Mouse (Mus musculus) intestine, embryonic 16.5 days (tissue): ENCODE results near the gene Vps8. TPM values are rescaled to one million over a fixed set of nuclear protein-coding genes. Genes with fewer than 3 reads are reported as not detected.

Source experiments
- ATAC-seq: fragments of 200-750 bp; cut with Nextera tagmentation; 2 replicates; pipeline ENCODE4 v1.8.0; 2017; ENCODE audit warnings: moderate TSS enrichment, moderate library complexity
- H3K27ac ChIP-seq: fragments of 300-500 bp; sonication (generic); 2 replicates; pipeline ENCODE4 v1.5.1; 2014; ENCODE audit warnings: mild to moderate bottlenecking, low read length
- H3K27me3 ChIP-seq: fragments of 300-500 bp; sonication (generic); replicated peaks from 2 replicates; pipeline ENCODE4 v1.6.1; 2014; ENCODE audit warnings: low read length, control low read depth, mixed read lengths; ENCODE audit not compliant: control insufficient read depth, insufficient read depth
- H3K36me3 ChIP-seq: fragments of 300-500 bp; sonication (generic); 2 replicates; pipeline ENCODE4 v1.6.1; 2014; ENCODE audit warnings: low read length, control low read depth; ENCODE audit not compliant: control insufficient read depth, insufficient read depth
- H3K4me1 ChIP-seq: fragments of 300-500 bp; sonication (generic); 2 replicates; pipeline ENCODE4 v1.6.1; 2014; ENCODE audit warnings: low read length, control low read depth, mixed read lengths; ENCODE audit not compliant: control insufficient read depth, insufficient read depth
- H3K4me2 ChIP-seq: fragments of 300-500 bp; sonication (generic); 2 replicates; pipeline ENCODE4 v1.6.1; 2014; ENCODE audit warnings: low read depth, low read length, control low read depth
- H3K4me3 ChIP-seq: fragments of 300-500 bp; sonication (generic); 2 replicates; pipeline ENCODE4 v1.5.1; 2014; ENCODE audit warnings: mild to moderate bottlenecking, low read length
- H3K9ac ChIP-seq: fragments of 300-500 bp; sonication (generic); 2 replicates; pipeline ENCODE4 v1.6.1; 2014; ENCODE audit warnings: low read depth, low read length
- H3K9me3 ChIP-seq: fragments of 300-500 bp; sonication (generic); 2 replicates; pipeline ENCODE4 v1.6.1; 2016; ENCODE audit warnings: low read length, control low read depth; ENCODE audit not compliant: control insufficient read depth
- WGBS: fragments of 180-500 bp; shearing (Covaris S2); extraction: QIAGEN DNeasy Blood & Tissue Kit; methylation state at CpG from one replicate; pipeline ENCODE4 v1.1.7; 2014; 5-methylcytosine and 5-hydroxymethylcytosine counted together
- polyA plus RNA-seq: library from polyadenylated mRNA; unstranded; fragments of >200 nt; fragmentation: Nextera tagmentation; extraction: Ambion mirVana; gene quantifications from 2 replicates; pipeline ENCODE4 v1.2.1, GENCODE M21; 2015

Gene Vps8
- polyA plus RNA-seq, 1 experiment from 2014 or later: 16.6 TPM

GRCm38 (mm10) chr16:21644574-21644973 is 221.7 kb downstream of the Vps8 start:
- no peaks in the 10 kb centered on the region for H3K9me3 ChIP-seq
- H3K4me2 ChIP-seq: peak overlapping the region; percentile 46; the same call in 1 of the 2 replicates
- WGBS: 44% methylated on average over 3 of the region's 3 CpGs
- peak overlapping the region; percentile 24 for H3K4me3 ChIP-seq
- no peaks in the 10 kb centered on the region for H3K27me3 ChIP-seq
- H3K9ac ChIP-seq: peak overlapping the region; percentile 64; the same call in 1 of the 2 replicates
- peak overlapping the region; percentile 84 for H3K27ac ChIP-seq
- H3K4me1 ChIP-seq: peaks cover 16% of the 10 kb centered on the region
- peaks cover 3% of the 10 kb centered on the region; the same call in 1 of the 2 replicates for H3K36me3 ChIP-seq
- ATAC-seq: no peak; the same call in 1 of the 2 replicates

- Histone ChIP-seq H3K9me3 (no peaks in the 10 kb centered on the region), H3K27ac (no peak overlapping the region), H3K4me2 (no peak overlapping the region), H3K9ac (no peak overlapping the region), H3K4me3 (no peak overlapping the region), H3K36me3 (peaks cover 3% of the 10 kb centered on the region; the same call in 1 of the 2 replicates), H3K4me1 (peaks cover 16% of the 10 kb centered on the region), H3K27me3 (no peaks in the 10 kb centered on the region)
- 90% methylated on average over 3 of the region's 3 CpGs for WGBS
- ATAC-seq: no peak
These were observed 223.0 kb downstream of the Vps8 start for GRCm38 (mm10) chr16:21645915-21646314.

- no peak overlapping the region for H3K9ac ChIP-seq
- H3K9me3 ChIP-seq: no peaks in the 10 kb centered on the region
- H3K36me3 ChIP-seq: peaks cover 3% of the 10 kb centered on the region; the same call in 1 of the 2 replicates
- ATAC-seq: no peak
- H3K27ac ChIP-seq: no peak overlapping the region
- WGBS: 74% methylated on average over 3 of the region's 3 CpGs
- no peak overlapping the region for H3K4me2 ChIP-seq
- H3K4me3 ChIP-seq: no peak overlapping the region
- H3K27me3 ChIP-seq: no peaks in the 10 kb centered on the region
- H3K4me1 ChIP-seq: peaks cover 16% of the 10 kb centered on the region
These were observed 223.6 kb downstream of the Vps8 start for GRCm38 (mm10) chr16:21646496-21646895.

- Histone ChIP-seq H3K27me3 (no peaks in the 10 kb centered on the region), H3K4me2 (no peak overlapping the region), H3K9me3 (no peaks in the 10 kb centered on the region), H3K4me1 (peaks cover 11% of the 10 kb centered on the region), H3K36me3 (peaks cover 3% of the 10 kb centered on the region; the same call in 1 of the 2 replicates), H3K9ac (no peak overlapping the region), H3K27ac (no peak overlapping the region), H3K4me3 (no peak overlapping the region)
- 85% methylated on average over 4 of the region's 4 CpGs for WGBS
- no peak for ATAC-seq
These were observed 225.9 kb downstream of the Vps8 start for GRCm38 (mm10) chr16:21648800-21649199.

GRCm38 (mm10) chr16:21650289-21650688 is 227.4 kb downstream of the Vps8 start:
- peaks cover 3% of the 10 kb centered on the region; the same call in 1 of the 2 replicates for H3K36me3 ChIP-seq
- no peak overlapping the region for H3K27ac ChIP-seq
- H3K4me2 ChIP-seq: no peak overlapping the region
- H3K9me3 ChIP-seq: no peaks in the 10 kb centered on the region
- H3K4me3 ChIP-seq: no peak overlapping the region
- H3K27me3 ChIP-seq: no peaks in the 10 kb centered on the region
- 89% methylated on average over 3 of the region's 3 CpGs for WGBS
- no peak for ATAC-seq
- H3K9ac ChIP-seq: no peak overlapping the region
- no peaks in the 10 kb centered on the region; the same call in 1 of the 2 replicates for H3K4me1 ChIP-seq

- WGBS: 83% methylated on average over 4 of the region's 4 CpGs
- Histone ChIP-seq H3K9me3 (no peaks in the 10 kb centered on the region), H3K9ac (no peak overlapping the region), H3K27me3 (no peaks in the 10 kb centered on the region), H3K36me3 (peaks cover 3% of the 10 kb centered on the region; the same call in 1 of the 2 replicates), H3K4me3 (no peak overlapping the region), H3K4me2 (no peak overlapping the region), H3K4me1 (no peaks in the 10 kb centered on the region), H3K27ac (no peak overlapping the region)
- no peak for ATAC-seq
These were observed 228.2 kb downstream of the Vps8 start for GRCm38 (mm10) chr16:21651161-21651560.

- Histone ChIP-seq H3K4me3 (no peak overlapping the region), H3K4me2 (no peak overlapping the region), H3K9ac (no peak overlapping the region), H3K27me3 (no peaks in the 10 kb centered on the region), H3K36me3 (peaks cover under 1% of the 10 kb centered on the region; the same call in 1 of the 2 replicates), H3K9me3 (no peaks in the 10 kb centered on the region), H3K4me1 (no peaks in the 10 kb centered on the region), H3K27ac (no peak overlapping the region)
- ATAC-seq: no peak
- WGBS: 78% methylated on average over 15 of the region's 15 CpGs
These were observed 230.2 kb downstream of the Vps8 start for GRCm38 (mm10) chr16:21653151-21653550.

GRCm38 (mm10) chr16:21654384-21654783 is 231.5 kb downstream of the Vps8 start:
- WGBS: 74% methylated on average over 5 of the region's 5 CpGs
- Histone ChIP-seq H3K4me1 (no peaks in the 10 kb centered on the region), H3K27me3 (no peaks in the 10 kb centered on the region), H3K4me2 (no peak overlapping the region), H3K4me3 (no peak overlapping the region), H3K27ac (no peak overlapping the region), H3K9me3 (no peaks in the 10 kb centered on the region), H3K9ac (no peak overlapping the region), H3K36me3 (no peaks in the 10 kb centered on the region)
- no peak for ATAC-seq

- no peak for ATAC-seq
- Histone ChIP-seq H3K4me2 (no peak overlapping the region), H3K4me3 (no peak overlapping the region), H3K9ac (no peak overlapping the region), H3K27me3 (no peaks in the 10 kb centered on the region), H3K4me1 (no peaks in the 10 kb centered on the region), H3K36me3 (no peaks in the 10 kb centered on the region), H3K27ac (no peak overlapping the region), H3K9me3 (no peaks in the 10 kb centered on the region)
- 55% methylated on average over 6 of the region's 6 CpGs for WGBS
These were observed 232.4 kb downstream of the Vps8 start for GRCm38 (mm10) chr16:21655291-21655690.

GRCm38 (mm10) chr16:21655961-21656360 is 233.0 kb downstream of the Vps8 start:
- Histone ChIP-seq H3K9me3 (no peaks in the 10 kb centered on the region), H3K4me2 (no peak overlapping the region), H3K9ac (no peak overlapping the region), H3K27me3 (no peaks in the 10 kb centered on the region), H3K4me3 (no peak overlapping the region), H3K27ac (no peak overlapping the region), H3K4me1 (no peaks in the 10 kb centered on the region), H3K36me3 (no peaks in the 10 kb centered on the region)
- ATAC-seq: no peak
- WGBS: 86% methylated on average over 9 of the region's 9 CpGs
